Mouse (Mus musculus): Measurements from ENCODE around the gene Gm17428.

DNA sequence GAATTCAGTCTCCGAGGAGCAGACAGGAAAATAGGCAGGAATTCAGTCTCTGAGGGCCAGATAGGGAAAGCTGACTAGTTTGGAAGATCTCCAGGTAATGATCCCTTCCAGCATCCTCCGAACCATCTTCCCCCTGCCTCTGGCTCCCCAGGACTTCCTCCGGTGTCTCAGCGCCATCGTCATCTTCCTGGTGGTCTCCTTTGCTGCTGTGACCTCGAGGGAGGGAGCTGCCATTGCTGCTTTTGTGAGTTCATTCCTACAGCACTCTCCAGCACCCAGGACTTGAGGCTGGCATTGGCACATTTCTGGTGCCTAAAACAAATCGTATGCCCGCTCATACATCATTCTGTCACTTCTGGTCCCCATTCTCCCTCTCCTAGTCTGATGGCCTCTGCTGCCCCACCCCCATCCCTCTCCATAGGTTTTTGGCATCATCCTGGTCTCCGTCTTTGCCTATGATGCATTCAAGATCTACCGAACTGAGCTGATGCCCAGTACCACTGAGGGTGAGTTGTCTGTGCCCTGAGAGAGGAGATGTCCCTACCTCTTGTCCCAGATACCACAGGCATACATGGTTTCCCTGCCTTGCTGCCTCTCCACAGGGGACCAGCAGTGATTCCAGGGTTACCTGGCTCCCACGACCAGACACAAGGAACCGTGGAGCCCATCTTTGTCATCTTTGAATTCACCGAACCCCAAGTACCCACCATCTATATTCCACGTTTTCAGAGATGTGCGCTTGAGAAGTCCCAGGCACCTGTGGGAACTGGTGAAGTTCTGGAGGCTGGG is 38.1 kb upstream of the Gm17428 start:
- no peak for TF ChIP-seq POLR2A (IDR thresholded peaks at IDR 0.05; ENCODE audit: low read depth, low read length)
- TF ChIP-seq USF1 (IDR thresholded peaks at IDR 0.05; ENCODE audit: low read depth, low read length), result no peak
- no peak for TF ChIP-seq IRF4 (IDR thresholded peaks at IDR 0.05; ENCODE audit: low read depth, low read length)
- TF ChIP-seq CTCF (conservative IDR thresholded peaks at IDR 0.05 in 1 of 2, IDR thresholded peaks at IDR 0.05 in 1 of 2; ENCODE audit: low read depth in 2 of 2, low read length in 2 of 2), result no peak
- no peak for TF ChIP-seq JUN (IDR thresholded peaks at IDR 0.05; ENCODE audit: insufficient read depth, low read depth, low read length)
- no peak for TF ChIP-seq MAZ (IDR thresholded peaks at IDR 0.05; ENCODE audit: low read depth, low read length)
- TF ChIP-seq KAT2A (IDR thresholded peaks at IDR 0.05; ENCODE audit: insufficient replicate concordance, low read length), result no peak
- TF ChIP-seq HCFC1 (IDR thresholded peaks at IDR 0.05; ENCODE audit: low read depth, low read length), result no peak
- no peak for TF ChIP-seq SMC3 (IDR thresholded peaks at IDR 0.05; ENCODE audit: low read depth, low read length)
- TF ChIP-seq TCF12 (IDR thresholded peaks at IDR 0.05; ENCODE audit: low read depth, low read length), result no peak
- TF ChIP-seq CHD2 (IDR thresholded peaks at IDR 0.05; ENCODE audit: low read length), result no peak
- no peak for TF ChIP-seq JUND (conservative IDR thresholded peaks at IDR 0.05; ENCODE audit: low read depth, low read length)
- no peak for TF ChIP-seq ZNF384 (IDR thresholded peaks at IDR 0.05; ENCODE audit: low read depth, low read length)
- no peak for TF ChIP-seq EP300 (IDR thresholded peaks at IDR 0.05; ENCODE audit: low read length)

Data from CH12.LX (cell line).